Mouse (Mus musculus) frontal cortex, postnatal 14 days (tissue): ENCODE measurements around the gene Sycp3.
"Not testable (repeated sequence)": the region's sequence is repeated elsewhere in the genome, so short reads cannot be mapped to it uniquely, and the experiment has no call there.

ENCODE experiments used
- DNase-seq, 2 experiments: peaks; one replicate each; pipeline ENCODE4 v3.0.0; 2022; ENCODE audit warnings: low spot score in 2 of 2

Sycp3 gene

GRCm38 (mm10) chr10:88501370-88501769 is 42.0 kb downstream of the Sycp3 start:
- no peak for DNase-seq

- DNase-seq, result no peak
These were observed 42.8 kb downstream of the Sycp3 start for GRCm38 (mm10) chr10:88501886-88502765.

- DNase-seq, result no peak
These were observed 43.5 kb downstream of the Sycp3 start for GRCm38 (mm10) chr10:88502919-88503318.

- peak; percentile 40 to 65 for DNase-seq
These were observed 44.3 kb downstream of the Sycp3 start, which contains the start of gene Chpt1 for GRCm38 (mm10) chr10:88503421-88504314. Gene Chpt1 (minus strand): TSS chr10:88504073.

- DNase-seq, result no peak
These were observed 45.1 kb downstream of the Sycp3 start for GRCm38 (mm10) chr10:88504481-88504880.

GRCm38 (mm10) chr10:88505256-88505655 is 45.9 kb downstream of the Sycp3 start:
- no peak for DNase-seq

- DNase-seq, result no peak
These were observed 48.3 kb downstream of the Sycp3 start for GRCm38 (mm10) chr10:88507691-88508143.

- DNase-seq, result no peak
These were observed 51.3 kb downstream of the Sycp3 start for GRCm38 (mm10) chr10:88510503-88511271.

GRCm38 (mm10) chr10:88511355-88511754 is 52.0 kb downstream of the Sycp3 start:
- DNase-seq, result no peak

- DNase-seq, result no peak
These were observed 54.3 kb downstream of the Sycp3 start for GRCm38 (mm10) chr10:88513574-88514135.

GRCm38 (mm10) chr10:88514495-88514894 is 55.1 kb downstream of the Sycp3 start:
- DNase-seq, result peak; percentile 18 to 30

GRCm38 (mm10) chr10:88515049-88515448 is 55.7 kb downstream of the Sycp3 start:
- not testable (repeated sequence) for DNase-seq

- DNase-seq, result no peak
These were observed 63.4 kb downstream of the Sycp3 start for GRCm38 (mm10) chr10:88522795-88523194.
